Mouse (Mus musculus): ENCODE measurements at regions not wholly inside any gene's neighbourhood (a gene's known extent, or its start where the extent isn't known, plus 50 kb on each side); places are given as distances from the start of the nearest gene placed in this dataset.
"Not testable (repeated sequence)": the region's sequence is repeated elsewhere in the genome, so short reads cannot be mapped to it uniquely, and the experiment has no call there.

- CTCF ChIA-PET = no interaction called here
These were observed 413.1 kb downstream of the Gm37988 start for GRCm38 (mm10) chr1:5220668-5221408.

- CTCF ChIA-PET = interaction anchor here (0.6 kb wide), 1 partner anchor 966 kb away, joined by 16 read pairs; no protein-coding TSS in a partner anchor
These were observed 420.2 kb downstream of the Gm37988 start for GRCm38 (mm10) chr1:5227866-5228265.

DNA sequence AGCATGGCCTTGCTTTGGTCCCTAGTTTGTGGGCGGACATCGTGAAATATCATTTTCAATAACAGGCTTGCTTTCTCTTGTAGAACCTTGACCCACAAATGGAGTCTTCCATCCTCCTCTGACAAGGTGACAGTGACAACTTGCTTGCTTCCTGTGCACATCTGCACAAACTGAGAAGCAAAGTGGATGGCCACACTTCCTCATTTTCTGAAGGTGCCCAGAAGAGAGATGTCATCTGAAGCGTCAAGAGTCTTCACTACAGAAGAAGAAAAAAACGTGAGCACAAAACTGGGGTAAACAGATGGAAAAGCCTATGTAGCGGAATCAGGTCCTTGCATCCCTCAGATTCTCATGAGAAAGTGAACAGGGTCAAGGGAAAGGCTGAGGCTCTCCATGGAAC, 423.5 kb downstream of the Gm37988 start:
- CTCF ChIA-PET = no interaction called here

GRCm38 (mm10) chr1:5231961-5232846, 424.5 kb downstream of the Gm37988 start:
- CTCF ChIA-PET = no interaction called here

DNA sequence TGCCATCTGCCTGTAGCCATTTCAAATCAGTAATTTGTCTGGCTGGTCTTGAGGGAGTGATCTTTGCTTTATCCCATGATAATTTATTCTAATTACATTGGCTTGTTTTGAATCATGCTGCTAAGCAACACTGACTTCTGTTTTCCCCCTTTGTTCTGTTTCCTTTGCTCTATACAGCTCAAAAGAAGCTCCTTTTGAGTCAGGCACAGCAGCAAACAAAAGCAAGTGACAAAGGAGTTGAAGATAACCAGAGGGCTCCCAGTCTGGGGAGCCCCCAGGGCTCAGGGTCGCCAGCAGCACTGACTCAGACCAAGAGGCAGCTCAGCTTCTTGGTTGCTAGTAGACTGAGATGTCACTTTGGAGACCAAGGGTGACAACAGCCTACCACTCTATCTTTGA, 425.2 kb downstream of the Gm37988 start:
- CTCF ChIA-PET = no interaction called here

DNA sequence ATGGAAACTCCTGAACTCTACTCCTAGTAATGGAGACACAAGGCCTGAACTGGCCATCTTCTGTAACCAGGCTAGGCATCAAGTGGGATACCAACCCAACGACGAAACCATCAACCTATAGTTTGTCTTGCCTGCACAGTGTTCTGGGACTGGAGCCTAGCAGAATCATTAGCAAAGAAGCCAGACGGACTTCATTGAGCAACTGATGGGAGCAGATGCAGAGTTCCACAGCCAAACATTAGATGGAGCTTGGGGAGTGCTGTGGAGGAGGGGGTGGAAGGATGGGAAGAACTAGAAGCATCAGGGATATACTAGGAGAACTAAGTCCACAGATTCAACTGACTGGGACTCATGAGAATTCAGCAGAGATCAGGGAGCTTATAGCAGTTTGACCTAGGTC, 435.5 kb downstream of the Gm37988 start:
- CTCF ChIA-PET = no interaction called here

DNA sequence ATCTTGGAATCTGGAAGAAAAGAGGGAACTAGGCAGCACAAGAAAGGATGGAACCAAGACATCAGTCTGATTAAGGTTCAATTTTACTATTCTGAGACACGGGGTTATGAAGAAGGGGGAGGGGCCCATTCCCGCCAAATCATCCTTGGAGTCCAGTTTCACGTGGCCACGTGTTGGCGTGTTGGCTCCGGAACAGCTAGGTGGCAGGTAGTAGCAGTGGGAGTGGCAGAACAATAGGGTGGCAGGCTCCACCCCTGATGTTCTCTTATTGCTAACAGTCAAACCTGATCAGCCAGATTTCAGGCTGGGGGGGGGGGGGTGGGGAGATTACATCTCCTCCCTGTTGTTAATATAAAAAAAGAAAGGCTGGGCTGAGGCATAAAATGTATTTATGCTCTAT, 453.2 kb downstream of the Gm37988 start:
- CTCF ChIA-PET = not testable (repeated sequence)

GRCm38 (mm10) chr1:5261297-5261696, 453.6 kb downstream of the Gm37988 start:
- CTCF ChIA-PET = not testable (repeated sequence)

DNA sequence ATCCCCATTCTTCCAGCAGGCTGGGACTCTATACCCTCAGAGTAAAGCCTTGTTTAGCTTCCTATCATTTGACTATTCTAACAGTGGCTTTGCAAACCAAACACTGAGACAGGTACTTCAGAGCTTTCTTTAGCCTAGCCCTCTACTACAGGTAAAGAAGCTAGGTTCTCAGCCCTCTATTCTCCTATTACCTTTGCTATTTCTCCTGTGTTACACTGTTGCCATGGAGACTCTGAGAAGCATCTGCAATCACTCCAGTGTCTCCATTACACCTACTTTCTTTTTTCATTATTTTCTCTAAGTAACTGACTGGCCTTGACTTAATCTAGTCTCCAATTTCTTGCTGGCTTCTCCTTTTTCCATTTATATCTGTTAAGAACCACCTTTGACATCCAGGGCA, 466.2 kb downstream of the Gm37988 start:
- CTCF ChIA-PET = no interaction called here

- CTCF ChIA-PET = no interaction called here
These were observed 486.9 kb downstream of the Gm37988 start for GRCm38 (mm10) chr1:5294570-5294969.

DNA sequence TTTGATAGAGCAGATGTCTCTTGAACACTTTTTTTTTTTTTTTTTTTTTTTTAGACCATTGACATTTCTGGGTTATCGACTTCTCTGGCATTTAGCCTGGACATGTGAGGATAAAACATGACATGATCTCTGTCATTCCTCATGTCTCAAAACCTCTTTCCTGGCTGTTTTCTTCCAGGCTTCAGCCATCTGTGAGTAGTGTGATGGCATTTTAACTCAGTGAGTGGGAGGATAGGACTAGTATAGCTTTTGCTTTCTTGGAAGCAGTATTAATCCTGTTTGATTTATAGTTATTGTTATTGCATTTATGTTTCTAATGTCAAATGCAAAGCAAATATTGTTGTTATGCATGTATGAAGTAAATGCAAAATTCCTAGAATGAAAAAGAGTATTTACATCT, 489.9 kb downstream of the Gm37988 start:
- CTCF ChIA-PET = no interaction called here

- CTCF ChIA-PET = no interaction called here
These were observed 504.0 kb downstream of the Gm37988 start for GRCm38 (mm10) chr1:5311656-5312055.

GRCm38 (mm10) chr1:5315839-5316238, 508.1 kb downstream of the Gm37988 start:
- CTCF ChIA-PET = no interaction called here

- CTCF ChIA-PET = no interaction called here
These were observed 509.4 kb downstream of the Gm37988 start for GRCm38 (mm10) chr1:5317088-5317487.

- CTCF ChIA-PET = no interaction called here
These were observed 518.6 kb downstream of the Gm37988 start for GRCm38 (mm10) chr1:5326311-5326710.
